Mouse (Mus musculus) heart, adult 2 months (tissue): ENCODE measurements around the gene Tfap2b.

Source experiments
- CTCF ChIP-seq: fragments of 200-600 bp; IDR thresholded peaks from 2 replicates; pipeline ENCODE4 v1.8.1; 2022; ENCODE audit warnings: antibody characterized with exemption, mild to moderate bottlenecking, moderate library complexity
- EP300 ChIP-seq: fragments of 200-500 bp; IDR thresholded peaks from 2 replicates; pipeline ENCODE4 v1.6.1; 2011; ENCODE audit warnings: low read depth, low read length, control low read depth; ENCODE audit not compliant: insufficient read depth

GRCm38 (mm10) chr1:19237061-19237460, 28.3 kb downstream of the Tfap2b start:
- TF ChIP-seq CTCF (no peak), EP300 (no peak)
